Mouse (Mus musculus): ENCODE data around the gene Gm20390.

GRCm38 (mm10) chr11:93987625-93988327 lies 19.7 kb upstream of the Gm20390 start:
- TF ChIP-seq CTCF (IDR thresholded peaks at IDR 0.05; ENCODE audit: borderline replicate concordance, insufficient read depth, low read length) (no peak), POLR2A (IDR thresholded peaks at IDR 0.05; ENCODE audit: low read depth, low read length) (no peak)
